Mouse (Mus musculus) neutrophil, adult 65 days (primary cell): ENCODE results near the gene Cep68. TPM values are rescaled to one million over a fixed set of nuclear protein-coding genes. Genes with fewer than 3 reads are reported as not detected.

ENCODE experiments used
- total RNA-seq: library from RNA; stranded (reverse); gene quantifications from 2 replicates; pipeline ENCODE4 v1.2.4, GENCODE M21; 2023

The Cep68 gene
- 4.3 and 6.0 TPM in 2 replicates for total RNA-seq

GRCm38 (mm10) chr11:20249296-20250110 lies at the start of gene Cep68:
Cep68 (minus strand) TSS chr11:20249429.

GRCm38 (mm10) chr11:20200713-20201575 lies 48.3 kb downstream of the Cep68 start, which contains the start of gene Rab1a:
Rab1a (plus strand) TSS chr11:20201432.

Other genes starting within 250 kb of the Cep68 start
- gene Actr2, start 136.5 kb downstream of the Cep68 start, total RNA-seq: 402 and 419 TPM in 2 replicates
- 130 and 143 TPM in 2 replicates for gene Rab1a, start 48.0 kb downstream of the Cep68 start, total RNA-seq
- gene Slc1a4, start 83.3 kb upstream of the Cep68 start, total RNA-seq: 0.16 TPM in 1 of 2 replicates, not detected in the other